Mouse (Mus musculus) heart, embryonic 16.5 days (tissue): ENCODE measurements around the gene Cux2. TPM values are rescaled to one million over a fixed set of nuclear protein-coding genes. Genes with fewer than 3 reads are reported as not detected.

Experiments used
- ATAC-seq: fragments of 200-750 bp; cut with Nextera tagmentation; replicated peaks from 2 replicates; pipeline ENCODE4 v1.8.0; 2017; ENCODE audit warnings: moderate number of reproducible peaks; ENCODE audit not compliant: insufficient read depth, low FRiP score; ENCODE audit errors: extremely low read depth
- H3K27ac ChIP-seq: fragments of 300-500 bp; sonication (generic); 2 replicates; pipeline ENCODE4 v1.5.1; 2014; ENCODE audit warnings: mild to moderate bottlenecking, low read length, control low read depth, moderate library complexity
- H3K27me3 ChIP-seq: fragments of 300-500 bp; sonication (generic); 2 replicates; pipeline ENCODE4 v1.6.1; 2014; ENCODE audit warnings: low read length, mixed read lengths; ENCODE audit not compliant: control insufficient read depth, insufficient read depth
- H3K36me3 ChIP-seq: fragments of 300-500 bp; sonication (generic); 2 replicates; pipeline ENCODE4 v1.6.1; 2014; ENCODE audit not compliant: control insufficient read depth, insufficient read depth
- H3K4me1 ChIP-seq: fragments of 300-500 bp; sonication (generic); 2 replicates; pipeline ENCODE4 v1.6.1; 2014; ENCODE audit warnings: low read length, mixed read lengths; ENCODE audit not compliant: control insufficient read depth, insufficient read depth
- H3K4me2 ChIP-seq: fragments of 300-500 bp; sonication (generic); 2 replicates; pipeline ENCODE4 v1.6.1; 2014; ENCODE audit warnings: low read depth, mild to moderate bottlenecking, control low read depth, low read length
- H3K4me3 ChIP-seq: fragments of 300-500 bp; sonication (generic); 2 replicates; pipeline ENCODE4 v1.5.1; 2014; ENCODE audit warnings: mild to moderate bottlenecking, control low read depth, low read length
- H3K9ac ChIP-seq: fragments of 300-500 bp; sonication (generic); 2 replicates; pipeline ENCODE4 v1.6.1; 2014; ENCODE audit warnings: low read length, control low read depth
- H3K9me3 ChIP-seq: fragments of 300-500 bp; sonication (generic); replicated peaks from 2 replicates; pipeline ENCODE4 v1.6.1; 2016; ENCODE audit warnings: low read length; ENCODE audit not compliant: control insufficient read depth
- WGBS: fragments of 180-500 bp; shearing (Covaris S2); extraction: QIAGEN DNeasy Blood & Tissue Kit; methylation state at CpG from one replicate; pipeline ENCODE4 v1.1.7; 2014; 5-methylcytosine and 5-hydroxymethylcytosine counted together
- polyA plus RNA-seq: library from polyadenylated mRNA; unstranded; fragments of >200 nt; fragmentation: Nextera tagmentation; extraction: Ambion mirVana; gene quantifications from 2 replicates; pipeline ENCODE4 v1.2.1, GENCODE M21; 2015

The Cux2 gene
- 3.0 and 3.7 TPM in 2 replicates for polyA plus RNA-seq

DNA sequence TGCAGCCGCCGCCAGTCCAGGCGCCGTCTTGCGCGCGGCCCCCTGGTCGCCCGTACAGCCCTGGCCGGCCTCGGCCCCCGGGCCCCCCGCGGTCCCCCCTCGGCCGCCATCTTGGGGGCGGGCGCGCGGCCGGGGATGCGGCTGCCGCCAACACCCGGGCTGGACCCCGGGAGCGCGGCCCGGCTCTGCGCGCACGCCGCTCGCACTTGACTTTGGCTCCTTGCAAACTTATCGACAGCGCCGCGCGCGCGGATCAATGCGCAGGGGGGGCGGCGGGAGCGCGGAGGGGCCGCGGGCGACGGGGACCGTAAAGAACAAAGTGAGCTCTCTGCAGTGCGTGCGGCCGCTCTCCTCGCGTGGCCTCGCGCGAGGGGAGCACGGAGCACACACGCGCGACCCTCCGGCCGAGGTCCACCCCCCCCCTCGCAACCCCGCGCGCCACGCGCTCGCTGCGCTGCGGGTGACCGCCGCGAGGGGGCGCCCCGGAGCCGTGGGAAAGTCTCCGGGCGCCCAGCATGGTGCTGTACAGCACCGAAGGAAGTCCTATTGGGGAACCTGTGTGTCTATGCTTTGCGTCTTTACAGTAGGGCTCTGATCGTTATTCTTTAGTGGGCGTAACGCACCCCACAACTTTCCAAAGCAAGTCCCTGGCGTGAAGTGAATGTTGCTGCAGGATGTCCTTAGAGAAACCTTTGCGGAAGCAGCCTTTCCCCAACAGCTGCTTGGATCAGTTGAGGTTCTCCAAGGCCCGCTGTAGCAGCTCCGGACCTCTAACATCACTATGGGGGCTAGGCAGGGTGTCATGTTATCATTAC lies at the start of gene Cux2:
Gene Cux2, minus strand, starts transcription at position 86 of the 815 bp plus-strand sequence.
- Histone ChIP-seq H3K4me2 (peak within 1 kb of the TSS; percentile 92), H3K9ac (peak within 1 kb of the TSS; percentile 89), H3K27ac (peak within 1 kb of the TSS; percentile 72), H3K9me3 (no peaks in the 10 kb centered on the region), H3K4me1 (peaks cover 15% of the 10 kb centered on the region), H3K36me3 (no peaks in the 10 kb centered on the region), H3K4me3 (peak within 1 kb of the TSS; percentile 85), H3K27me3 (peaks cover 19% of the 10 kb centered on the region)
- ATAC-seq, result peak; percentile 86
- under 1% methylated on average over 81 of the region's 90 CpGs for WGBS

- Histone ChIP-seq H3K9me3 (peaks cover 5% of the 10 kb centered on the region; the same call in 1 of the 2 replicates), H3K4me3 (peak overlapping the region; percentile 54), H3K36me3 (peaks cover 2% of the 10 kb centered on the region; the same call in 1 of the 2 replicates), H3K27ac (peak overlapping the region; percentile 98), H3K9ac (peak overlapping the region; percentile 79), H3K4me1 (peaks cover 11% of the 10 kb centered on the region), H3K27me3 (no peaks in the 10 kb centered on the region), H3K4me2 (peak overlapping the region; percentile 67)
- WGBS, result 42% methylated on average over 10 of the region's 10 CpGs
- ATAC-seq, result peak; percentile 83
These were observed 44.5 kb upstream of the Cux2 start for GRCm38 (mm10) chr5:122094439-122094838.

- peak overlapping the region; percentile 54 for H3K4me3 ChIP-seq
These were observed 43.8 kb upstream of the Cux2 start for GRCm38 (mm10) chr5:122093734-122094133.

DNA sequence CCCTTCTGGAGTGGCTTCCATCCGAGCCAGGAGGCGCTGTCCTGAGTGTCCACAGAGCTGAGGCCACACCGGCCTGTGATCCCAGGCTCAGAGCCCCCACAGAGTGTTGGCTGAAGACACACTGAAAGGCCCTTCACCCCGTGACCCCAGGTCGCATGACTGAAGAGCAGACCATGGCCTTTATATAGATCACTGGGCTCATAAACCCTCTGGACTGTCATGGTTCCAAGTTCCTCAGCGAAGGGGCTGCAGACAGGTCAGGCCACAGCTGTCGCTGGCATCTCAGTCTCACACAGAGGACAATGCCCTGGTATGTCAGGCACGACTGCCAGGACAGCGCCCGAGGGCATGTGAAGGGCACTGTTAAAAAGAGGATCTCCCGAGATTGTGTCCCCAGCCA lies 42.9 kb upstream of the Cux2 start:
- WGBS, result 41% methylated on average over 11 of the region's 11 CpGs
- ATAC-seq, result peak; percentile 86
- peak overlapping the region; percentile 98 for H3K27ac ChIP-seq
- H3K9me3 ChIP-seq, result peaks cover 5% of the 10 kb centered on the region; the same call in 1 of the 2 replicates
- no peaks in the 10 kb centered on the region for H3K27me3 ChIP-seq
- H3K4me3 ChIP-seq, result peak overlapping the region; percentile 54
- peak overlapping the region; percentile 67 for H3K4me2 ChIP-seq
- peaks cover 2% of the 10 kb centered on the region; the same call in 1 of the 2 replicates for H3K36me3 ChIP-seq
- H3K9ac ChIP-seq, result peak overlapping the region; percentile 79
- H3K4me1 ChIP-seq, result peaks cover 7% of the 10 kb centered on the region

More at GRCm38 (mm10) chr5:122093734-122094133, 43.8 kb upstream of the Cux2 start:
- Histone ChIP-seq H3K9ac (peak overlapping the region; percentile 79), H3K9me3 (peaks cover 5% of the 10 kb centered on the region; the same call in 1 of the 2 replicates), H3K4me1 (peaks cover 9% of the 10 kb centered on the region), H3K36me3 (peaks cover 2% of the 10 kb centered on the region; the same call in 1 of the 2 replicates), H3K27me3 (no peaks in the 10 kb centered on the region), H3K27ac (peak overlapping the region; percentile 98), H3K4me2 (peak overlapping the region; percentile 67)
- 41% methylated on average over 14 of the region's 14 CpGs for WGBS
- ATAC-seq, result no peak

DNA sequence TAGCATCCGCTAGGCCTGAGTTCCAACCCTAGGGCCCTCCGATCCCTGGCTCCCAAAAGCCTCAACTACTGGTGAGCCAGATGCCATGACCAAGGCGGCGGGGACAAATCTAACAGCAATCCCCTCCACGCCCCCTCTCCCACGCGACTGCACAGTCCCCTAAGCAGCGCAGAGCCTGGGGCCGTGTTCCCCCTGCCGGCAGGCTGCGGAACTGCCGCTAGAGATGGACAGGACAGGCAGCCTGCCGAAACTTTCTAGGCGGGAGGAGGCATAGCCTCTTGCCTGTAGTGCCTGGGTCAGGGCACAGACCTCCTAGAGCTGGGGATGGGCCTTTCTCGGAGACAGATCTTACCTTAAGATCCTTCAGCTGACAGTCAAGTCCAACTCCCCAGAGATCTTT lies 41.2 kb upstream of the Cux2 start:
- H3K9ac ChIP-seq, result no peak overlapping the region
- 22% methylated on average over 15 of the region's 15 CpGs for WGBS
- H3K4me3 ChIP-seq, result no peak overlapping the region
- H3K27ac ChIP-seq, result peak overlapping the region; percentile 98
- peaks cover 7% of the 10 kb centered on the region for H3K4me1 ChIP-seq
- H3K9me3 ChIP-seq, result peaks cover 5% of the 10 kb centered on the region; the same call in 1 of the 2 replicates
- ATAC-seq, result no peak
- no peaks in the 10 kb centered on the region for H3K27me3 ChIP-seq
- peaks cover 2% of the 10 kb centered on the region; the same call in 1 of the 2 replicates for H3K36me3 ChIP-seq
- H3K4me2 ChIP-seq, result no peak overlapping the region

DNA sequence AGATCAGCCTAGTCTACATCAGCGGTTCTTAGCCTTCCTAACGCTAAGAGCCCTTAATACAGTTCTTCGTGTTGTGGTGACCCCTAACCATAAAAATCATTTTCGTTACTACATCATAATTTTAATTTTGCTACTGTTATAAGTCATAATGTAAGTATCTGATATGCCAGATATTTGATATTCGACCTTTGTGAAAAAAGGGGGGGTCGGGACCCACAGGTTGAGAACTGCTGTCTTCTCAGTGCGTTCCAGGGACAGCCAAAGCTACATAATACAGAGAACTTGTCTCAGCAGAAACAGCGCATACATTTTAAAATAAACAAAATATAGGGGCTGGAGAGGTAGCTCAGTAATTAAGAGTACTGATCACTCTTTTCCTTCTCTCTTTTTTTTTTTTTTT lies 39.8 kb upstream of the Cux2 start:
- no peak overlapping the region for H3K4me3 ChIP-seq
- H3K4me1 ChIP-seq, result peaks cover 20% of the 10 kb centered on the region
- no peak overlapping the region for H3K9ac ChIP-seq
- H3K27me3 ChIP-seq, result no peaks in the 10 kb centered on the region
- ATAC-seq, result no peak
- H3K36me3 ChIP-seq, result no peaks in the 10 kb centered on the region
- peaks cover 5% of the 10 kb centered on the region; the same call in 1 of the 2 replicates for H3K9me3 ChIP-seq
- WGBS, result 85% methylated on average over 8 of the region's 8 CpGs
- H3K4me2 ChIP-seq, result no peak overlapping the region
- no peak overlapping the region for H3K27ac ChIP-seq

DNA sequence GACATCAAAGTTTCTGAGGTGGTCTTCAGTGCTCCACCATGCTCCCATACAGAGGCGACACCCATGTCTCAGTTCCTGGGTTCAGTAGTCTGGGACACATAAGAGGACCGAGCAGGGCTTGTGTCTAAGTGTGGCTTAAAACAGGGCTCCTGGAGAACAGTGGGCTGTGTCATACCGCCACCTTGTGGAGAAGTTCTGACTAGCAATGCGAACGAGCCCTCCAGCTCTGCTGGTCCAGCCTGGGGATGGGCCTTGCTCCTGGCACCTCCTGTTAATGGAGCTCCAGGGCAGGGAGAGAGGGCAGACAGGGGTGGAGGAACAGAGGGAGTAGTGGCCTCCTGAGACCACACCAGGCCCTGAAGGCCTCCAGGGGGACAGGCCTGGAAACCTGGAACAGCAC lies 39.0 kb upstream of the Cux2 start:
- Histone ChIP-seq H3K9me3 (peaks cover 5% of the 10 kb centered on the region; the same call in 1 of the 2 replicates), H3K27me3 (no peaks in the 10 kb centered on the region), H3K27ac (no peak overlapping the region), H3K9ac (no peak overlapping the region), H3K36me3 (no peaks in the 10 kb centered on the region), H3K4me3 (no peak overlapping the region), H3K4me1 (peaks cover 20% of the 10 kb centered on the region), H3K4me2 (no peak overlapping the region)
- ATAC-seq, result peak; percentile 16; the same call in 1 of the 2 replicates
- WGBS, result 2% methylated on average over 5 of the region's 5 CpGs

DNA sequence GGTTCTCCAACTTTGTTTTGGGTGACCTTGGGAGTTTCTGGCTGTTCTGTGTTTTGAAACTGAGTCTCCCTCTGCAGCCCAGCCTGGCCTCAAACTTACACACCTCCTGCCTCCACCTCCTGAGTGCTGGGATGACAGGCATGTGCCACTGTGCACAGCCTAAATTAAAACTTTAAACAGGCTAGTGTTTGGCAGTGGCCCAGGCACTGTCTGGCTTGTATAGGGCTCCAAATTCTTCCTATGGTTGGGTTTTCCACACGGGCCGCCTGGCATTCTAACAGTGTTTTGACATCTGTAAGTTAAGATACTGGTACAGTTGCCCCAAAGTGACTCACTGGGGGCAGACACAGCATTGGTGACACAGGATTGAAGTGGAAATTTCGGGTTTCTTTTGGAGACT lies 36.2 kb upstream of the Cux2 start:
- Histone ChIP-seq H3K9me3 (no peaks in the 10 kb centered on the region), H3K36me3 (no peaks in the 10 kb centered on the region), H3K4me3 (no peak overlapping the region), H3K27ac (peak overlapping the region; percentile 58), H3K9ac (peak overlapping the region; percentile 51), H3K4me1 (peaks cover 15% of the 10 kb centered on the region), H3K4me2 (no peak overlapping the region), H3K27me3 (no peaks in the 10 kb centered on the region)
- ATAC-seq, result 0 out of 2 replicates have a peak, but pooled peaks have one; percentile 38
- 32% methylated on average over 3 of the region's 3 CpGs for WGBS

- Histone ChIP-seq H3K27me3 (no peaks in the 10 kb centered on the region), H3K4me1 (peaks cover 14% of the 10 kb centered on the region), H3K27ac (peak overlapping the region; percentile 58), H3K4me2 (peak overlapping the region; percentile 47), H3K4me3 (no peak overlapping the region), H3K36me3 (no peaks in the 10 kb centered on the region), H3K9me3 (no peaks in the 10 kb centered on the region), H3K9ac (peak overlapping the region; percentile 51)
- WGBS, result 66% methylated on average over 7 of the region's 7 CpGs
- no peak for ATAC-seq
These were observed 35.4 kb upstream of the Cux2 start for GRCm38 (mm10) chr5:122085291-122085690.
